Mouse (Mus musculus): ENCODE measurements around the gene Slc5a9.
"Not testable (repeated sequence)": the region's sequence is repeated elsewhere in the genome, so short reads cannot be mapped to it uniquely, and the experiment has no call there.

Slc5a9 gene

GRCm38 (mm10) chr4:111902775-111903174 is at the start of gene Slc5a9:
Gene Slc5a9, minus strand, starts transcription at chr4:111902918.
- DNase-seq (ENCODE audit: low read depth, low spot score): no peak

DNA sequence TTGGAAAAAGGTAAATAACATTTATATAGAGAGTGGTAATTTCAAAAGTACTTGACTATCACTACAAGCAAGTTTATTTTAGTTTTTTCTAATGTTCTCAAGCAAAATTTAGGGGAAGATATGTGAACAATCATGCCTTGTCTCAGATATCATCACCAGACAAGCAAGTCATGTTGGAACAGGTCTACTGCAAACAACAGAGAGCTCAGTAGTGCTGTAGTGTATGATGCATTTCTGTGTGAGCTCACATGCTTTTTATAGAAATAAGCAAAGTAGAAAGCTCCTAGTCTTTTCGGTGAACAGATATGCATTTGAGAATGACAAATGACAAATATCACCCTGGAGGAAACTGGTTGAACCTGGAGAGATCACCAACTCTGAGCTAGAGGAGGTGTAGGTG is 16.4 kb upstream of the Slc5a9 start, which contains the start of gene Skint8:
Skint8 (plus strand) TSS at position 301 of the 400 bp plus-strand sequence.
- no peak for DNase-seq (ENCODE audit: low read depth, low spot score)

DNA sequence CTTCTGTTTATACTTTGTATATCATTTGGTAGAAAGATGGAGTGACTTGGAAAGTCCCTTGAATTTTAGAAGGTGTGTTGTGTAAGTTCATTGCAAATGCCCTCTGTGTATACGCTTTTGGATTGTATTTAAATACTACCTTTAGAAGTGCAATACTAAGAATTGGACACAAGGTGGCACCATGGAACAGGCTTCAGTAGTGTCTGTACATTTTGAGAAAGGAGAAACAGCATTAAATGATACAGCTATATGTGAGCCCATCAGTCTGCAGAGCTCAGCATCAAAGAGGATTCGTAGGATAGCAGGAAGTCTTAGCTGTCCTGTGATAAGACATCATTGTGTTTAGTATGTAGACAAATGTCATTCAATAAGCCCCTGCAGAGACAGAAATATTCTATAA is 5.2 kb upstream of the Slc5a9 start:
- DNase-seq (ENCODE audit: low read depth, low spot score): peak; percentile 64

DNA sequence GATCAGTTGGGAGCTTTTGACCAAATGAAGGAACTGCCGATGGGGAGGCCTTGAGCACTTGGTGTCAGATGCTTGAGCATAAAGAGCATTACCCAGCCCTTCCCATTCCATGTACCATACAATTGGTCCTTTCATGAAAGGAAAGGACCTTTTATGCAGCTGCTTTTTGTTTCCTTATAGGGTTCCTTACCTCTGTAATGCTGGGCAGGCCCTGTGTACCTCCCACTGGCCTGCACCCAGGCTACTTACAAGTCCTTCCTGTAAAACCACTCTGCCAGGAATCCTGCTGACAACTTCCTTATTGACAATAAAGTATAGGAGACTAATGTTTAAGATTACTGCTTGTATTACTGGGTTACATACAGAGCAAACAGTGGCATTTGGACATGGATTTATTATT is 1.2 kb downstream of the Slc5a9 start:
- DNase-seq (ENCODE audit: low read depth, low spot score): no peak

DNA sequence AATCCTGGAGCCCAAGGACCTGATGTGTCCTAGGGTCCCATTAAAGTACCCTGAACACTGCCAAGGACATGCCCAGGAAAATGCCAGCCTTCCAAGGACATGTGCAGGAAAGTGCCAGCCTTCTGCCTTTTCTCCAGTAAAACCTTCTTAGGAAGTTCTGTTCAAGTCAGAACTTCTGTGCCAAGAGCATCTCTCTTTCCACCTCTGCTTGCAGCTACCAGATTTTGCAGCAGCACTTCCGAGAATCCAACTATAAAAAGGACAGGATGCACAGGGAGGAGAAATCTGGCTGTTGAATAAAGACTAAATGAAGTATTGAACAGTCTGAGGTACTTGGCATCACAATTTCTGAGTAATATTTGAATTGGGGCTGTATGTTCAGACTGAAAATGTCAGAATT is 2.2 kb downstream of the Slc5a9 start:
- not testable (repeated sequence) for DNase-seq (ENCODE audit: low read depth, low spot score)

DNA sequence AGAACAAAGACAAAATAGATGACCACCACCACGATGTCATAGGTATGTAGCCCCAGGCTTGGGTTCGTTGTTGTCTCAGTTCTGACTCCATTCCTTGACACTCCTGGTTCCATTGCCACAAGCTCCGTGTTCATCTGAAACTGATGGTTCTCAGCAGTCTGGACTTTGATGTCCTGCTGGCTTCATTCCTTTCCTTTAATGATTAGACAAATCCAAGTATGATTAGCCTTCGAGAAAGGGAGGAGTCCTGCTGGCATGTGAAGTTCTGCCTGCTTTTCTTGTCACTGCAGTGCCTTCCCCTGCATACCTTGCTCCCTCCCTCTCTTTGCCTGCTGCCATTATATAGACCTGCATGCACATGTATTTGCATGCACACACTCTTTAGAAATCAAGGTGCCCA is 4.2 kb downstream of the Slc5a9 start:
- no peak for DNase-seq (ENCODE audit: low read depth, low spot score)

DNA sequence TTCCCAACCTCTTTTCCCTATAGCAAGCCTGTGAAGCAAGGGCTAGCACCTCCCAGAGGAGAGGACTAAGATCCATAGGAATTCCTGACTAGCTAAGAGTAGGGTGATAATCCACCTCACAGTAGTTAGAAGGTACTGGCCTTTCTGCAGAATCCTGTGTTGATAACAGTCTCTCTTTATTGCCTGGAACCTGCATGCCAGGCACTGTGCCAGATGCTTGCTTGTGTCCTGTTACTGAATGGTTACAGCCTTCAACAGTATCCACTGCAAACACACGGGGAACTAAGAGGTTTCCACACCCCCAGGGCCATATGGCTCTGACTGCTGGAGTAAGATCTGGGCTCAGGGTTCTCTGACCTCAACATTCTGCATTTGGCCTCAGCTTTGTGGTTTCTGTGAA is 5.0 kb downstream of the Slc5a9 start:
- no peak for DNase-seq (ENCODE audit: low read depth, low spot score)

DNA sequence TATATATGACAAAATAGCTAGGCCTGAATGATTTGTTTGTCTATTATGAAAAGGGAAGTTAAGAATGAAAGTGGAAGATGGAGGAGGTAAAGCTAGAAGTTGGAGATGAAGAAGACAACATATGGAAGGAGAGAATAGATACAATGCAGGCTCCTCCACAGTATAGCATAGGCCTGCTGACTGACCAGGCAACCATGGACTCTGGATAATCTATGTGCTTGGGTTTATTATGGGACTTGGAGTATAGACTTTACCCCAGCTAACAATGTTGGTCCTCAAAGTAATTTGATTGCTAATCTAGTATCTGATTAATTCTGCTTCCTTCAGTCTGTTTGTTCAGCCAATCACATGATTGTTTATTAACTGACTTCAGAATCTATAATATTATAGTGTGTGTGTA is 10.6 kb downstream of the Slc5a9 start:
- no peak for DNase-seq (ENCODE audit: low read depth, low spot score)

DNA sequence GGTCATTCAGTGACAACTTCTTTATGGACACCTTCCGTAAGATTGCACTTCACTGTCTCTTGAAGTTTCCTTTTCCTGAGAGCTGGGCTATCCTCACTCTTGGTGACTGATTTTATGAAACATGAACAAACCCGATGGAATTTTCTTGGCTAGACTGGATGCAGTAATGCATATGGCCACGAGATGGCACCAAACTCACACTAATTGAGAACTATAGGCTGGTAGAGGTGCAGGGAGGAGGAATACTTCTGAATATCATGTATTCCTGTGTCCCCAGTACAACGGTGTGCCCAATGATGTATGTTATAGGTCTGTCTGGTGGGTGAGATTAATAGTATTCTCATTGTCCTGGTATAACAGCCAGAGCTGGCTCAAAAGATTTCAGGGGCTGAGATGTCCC is 16.1 kb downstream of the Slc5a9 start:
- DNase-seq (ENCODE audit: low read depth, low spot score): peak; percentile 72

GRCm38 (mm10) chr4:111886018-111886417 is 16.7 kb downstream of the Slc5a9 start:
- peak; percentile 75 for DNase-seq (ENCODE audit: low read depth, low spot score)

GRCm38 (mm10) chr4:111883543-111883942 is 19.2 kb downstream of the Slc5a9 start:
- no peak for DNase-seq (ENCODE audit: low read depth, low spot score)

GRCm38 (mm10) chr4:111880112-111880875 is 22.4 kb downstream of the Slc5a9 start:
- DNase-seq (ENCODE audit: low read depth, low spot score): no peak

GRCm38 (mm10) chr4:111867743-111868401 is 34.8 kb downstream of the Slc5a9 start:
- DNase-seq (ENCODE audit: low read depth, low spot score): no peak

DNA sequence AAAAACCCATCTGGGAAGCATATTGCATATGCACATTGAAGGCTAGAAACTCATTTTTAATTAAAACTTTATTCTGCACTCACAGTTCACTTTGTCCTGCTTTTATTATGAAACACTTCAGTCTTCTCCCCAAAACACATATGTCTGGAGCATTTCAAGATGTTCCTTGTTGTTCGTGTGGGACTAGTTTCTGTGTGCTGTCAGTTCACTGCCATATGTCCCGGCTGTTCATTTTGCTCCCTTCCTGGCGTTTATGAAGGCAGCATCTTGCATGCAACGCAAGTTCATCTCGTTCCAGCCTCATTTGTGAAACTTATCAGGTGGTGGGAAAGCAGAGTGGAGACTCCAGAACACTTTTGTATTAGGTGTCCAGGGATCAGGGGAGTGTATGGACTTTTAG is 36.0 kb downstream of the Slc5a9 start:
- no peak for DNase-seq (ENCODE audit: low read depth, low spot score)

GRCm38 (mm10) chr4:111852626-111853025 is 50.1 kb downstream of the Slc5a9 start:
- DNase-seq (ENCODE audit: low read depth, low spot score): no peak

GRCm38 (mm10) chr4:111838882-111839281 is 63.8 kb downstream of the Slc5a9 start:
- no peak for DNase-seq (ENCODE audit: low read depth, low spot score)

Data from mesoderm, embryonic 11.5 days (tissue).